Comparison of ENCODE assay signal across 34 mouse cellular contexts in genomic region chr5:92741802-92742201, GRCm38 (mm10).
"Had no signal": no experiment of that assay in that cellular context is flagged by ENCODE, and none has a peak within 500 bp of the region (broad histone marks: within the 10 kb centered on the region; RNA-seq: fewer than 3 reads in every experiment).

No protein-coding gene starts in this region.

- H3K9me3 ChIP-seq: heart, embryonic 12.5 days; heart, embryonic 13.5 days; heart, embryonic 15.5 days; hindbrain, embryonic 10.5 days; hindbrain, embryonic 12.5 days; hindbrain, embryonic 13.5 days; hindbrain, embryonic 15.5 days; intestine, embryonic 15.5 days had no signal

- H3K4me3 ChIP-seq: heart, embryonic 12.5 days; heart, embryonic 13.5 days; heart, embryonic 15.5 days; hindbrain, embryonic 10.5 days; hindbrain, embryonic 12.5 days; hindbrain, embryonic 13.5 days; hindbrain, embryonic 15.5 days; intestine, embryonic 15.5 days; kidney, embryonic 15.5 days; layer of hippocampus, adult 2 months; left cerebral cortex, adult 2 months had no signal

- H3K4me2 ChIP-seq: heart, embryonic 12.5 days; heart, embryonic 13.5 days; heart, embryonic 15.5 days; hindbrain, embryonic 12.5 days; hindbrain, embryonic 13.5 days; hindbrain, embryonic 14.5 days; hindbrain, embryonic 15.5 days; intestine, embryonic 15.5 days; kidney, embryonic 15.5 days had no signal

- H3K9ac ChIP-seq: heart, embryonic 12.5 days; heart, embryonic 13.5 days; heart, embryonic 15.5 days; hindbrain, embryonic 12.5 days; hindbrain, embryonic 13.5 days; hindbrain, embryonic 14.5 days; hindbrain, embryonic 15.5 days; intestine, embryonic 15.5 days; kidney, embryonic 15.5 days had no signal

- ATAC-seq: hindbrain, embryonic 16.5 days; hindbrain, postnatal 0 days; inflammation-experienced regulatory T-cells, adult 6 months; intestine, embryonic 15.5 days; intestine, embryonic 16.5 days; intestine, postnatal 0 days had no signal

- H3K4me1 ChIP-seq: hindbrain, embryonic 12.5 days; hindbrain, embryonic 13.5 days; hindbrain, embryonic 15.5 days; kidney, embryonic 15.5 days had no signal

- H3K27me3 ChIP-seq: heart, embryonic 12.5 days; heart, embryonic 13.5 days; heart, embryonic 15.5 days; hindbrain, embryonic 12.5 days; hindbrain, embryonic 13.5 days; hindbrain, embryonic 15.5 days; intestine, embryonic 15.5 days; kidney, embryonic 15.5 days had no signal

- H3K36me3 ChIP-seq: heart, embryonic 12.5 days; heart, embryonic 13.5 days; heart, embryonic 15.5 days; hindbrain, embryonic 12.5 days; hindbrain, embryonic 13.5 days; hindbrain, embryonic 15.5 days; intestine, embryonic 15.5 days; kidney, embryonic 15.5 days had no signal

- DNase-seq: heart, postnatal 10 days; heart, postnatal 14 days; heart, postnatal 36 days; heart, postnatal 4 days; kidney, adult 11 months; kidney, adult 18-20 months; kidney, adult 2 months; kidney, adult 8-10 months; kidney, adult 9 months; kidney, postnatal 10 days; kidney, postnatal 14 days; kidney, postnatal 25 days; kidney, postnatal 36 days; kidney, postnatal 4 days; layer of hippocampus, adult 9-11 months; layer of hippocampus, postnatal 36 days had no signal

- H3K27ac ChIP-seq: heart, embryonic 13.5 days; heart, embryonic 15.5 days; hindbrain, embryonic 10.5 days; hindbrain, embryonic 12.5 days; hindbrain, embryonic 13.5 days; hindbrain, embryonic 14.5 days; hindbrain, embryonic 15.5 days; hindbrain, postnatal 0 days; intestine, embryonic 15.5 days; kidney, embryonic 15.5 days; kidney, postnatal 0 days; layer of hippocampus, adult 2 months; left cerebral cortex, adult 2 months had no signal
